Mouse (Mus musculus) bone marrow macrophage, adult 2 months (primary cell): ENCODE measurements around the gene Myl6. TPM values are rescaled to one million over a fixed set of nuclear protein-coding genes. Genes with fewer than 3 reads are reported as not detected.
A peak's percentile ranks its signal among the peaks of the same experiment; 100 is the strongest.

Experiments used
- H3K27ac ChIP-seq: 2 replicates; pipeline ENCODE4 v1.5.1; 2012; ENCODE audit warnings: low read depth, low read length; ENCODE audit not compliant: insufficient read depth
- H3K4me1 ChIP-seq: 2 replicates; pipeline ENCODE4 v1.6.1; 2012; ENCODE audit warnings: low read length; ENCODE audit not compliant: control insufficient read depth, insufficient read depth
- H3K4me3 ChIP-seq: 2 replicates; pipeline ENCODE4 v1.5.1; 2012; ENCODE audit warnings: mild to moderate bottlenecking, low read length, moderate library complexity; ENCODE audit not compliant: insufficient read depth
- CTCF ChIP-seq: IDR thresholded peaks from 2 replicates; pipeline ENCODE4 v1.5.1; 2012; ENCODE audit warnings: low read depth, mild to moderate bottlenecking, low read length, moderate library complexity
- POLR2A ChIP-seq: IDR thresholded peaks from 2 replicates; pipeline ENCODE4 v1.6.1; 2012; ENCODE audit warnings: mild to moderate bottlenecking, low read depth, low read length, borderline replicate concordance
- polyA plus RNA-seq: library from polyadenylated mRNA; stranded (reverse); fragments of >200 nt; gene quantifications from 2 replicates; pipeline ENCODE4 v1.2.4, GENCODE M21; 2012; ENCODE audit not compliant: missing spikeins, insufficient read depth, insufficient read length

The Myl6 gene
- polyA plus RNA-seq, 1 experiment = 1,186 TPM

GRCm38 (mm10) chr10:128524732-128525662 is 31.1 kb upstream of the Myl6 start:
- TF ChIP-seq POLR2A = 0 out of 2 replicates have a peak, but pooled peaks have one; percentile 40
- TF ChIP-seq CTCF = no peak; the same call in 1 of the 2 replicates
- peaks cover 32% of the 10 kb centered on the region for H3K4me1 ChIP-seq
- H3K27ac ChIP-seq = peak overlapping the region; percentile 53
- H3K4me3 ChIP-seq = peak overlapping the region; percentile 83

GRCm38 (mm10) chr10:128524111-128524731 is 30.3 kb upstream of the Myl6 start:
- peak overlapping the region; percentile 83 for H3K4me3 ChIP-seq
- TF ChIP-seq CTCF (no peak), POLR2A (no peak)
- H3K27ac ChIP-seq = no peak overlapping the region
- H3K4me1 ChIP-seq = peaks cover 24% of the 10 kb centered on the region

- H3K4me1 ChIP-seq = peaks cover 11% of the 10 kb centered on the region
- no peak for TF ChIP-seq CTCF
- TF ChIP-seq POLR2A = no peak
- H3K27ac ChIP-seq = no peak overlapping the region
- H3K4me3 ChIP-seq = no peak overlapping the region
Observed at GRCm38 (mm10) chr10:128522351-128522750, 28.4 kb upstream of the Myl6 start.

- TF ChIP-seq POLR2A = no peak
- TF ChIP-seq CTCF = no peak
- Histone ChIP-seq H3K27ac (no peak overlapping the region), H3K4me1 (peaks cover 10% of the 10 kb centered on the region), H3K4me3 (no peak overlapping the region)
Observed at GRCm38 (mm10) chr10:128520591-128520990, 26.6 kb upstream of the Myl6 start.

- H3K27ac ChIP-seq = no peak overlapping the region
- peak; percentile 63 for TF ChIP-seq CTCF
- no peak for TF ChIP-seq POLR2A
- no peak overlapping the region for H3K4me3 ChIP-seq
- peaks cover 3% of the 10 kb centered on the region for H3K4me1 ChIP-seq
Observed at GRCm38 (mm10) chr10:128518833-128519232, 24.9 kb upstream of the Myl6 start.

- Histone ChIP-seq H3K4me3 (no peak overlapping the region), H3K4me1 (peaks cover 3% of the 10 kb centered on the region; the same call in 1 of the 2 replicates), H3K27ac (no peak overlapping the region)
- TF ChIP-seq POLR2A (no peak), CTCF (no peak)
Observed at GRCm38 (mm10) chr10:128516677-128517076, 22.7 kb upstream of the Myl6 start.

- TF ChIP-seq POLR2A (no peak), CTCF (no peak)
- H3K4me1 ChIP-seq = peaks cover 3% of the 10 kb centered on the region; the same call in 1 of the 2 replicates
- H3K27ac ChIP-seq = no peak overlapping the region
- H3K4me3 ChIP-seq = no peak overlapping the region
Observed at GRCm38 (mm10) chr10:128516029-128516428, 22.1 kb upstream of the Myl6 start.

GRCm38 (mm10) chr10:128515044-128515443 is 21.1 kb upstream of the Myl6 start:
- H3K27ac ChIP-seq = no peak overlapping the region
- H3K4me3 ChIP-seq = no peak overlapping the region
- TF ChIP-seq CTCF (no peak), POLR2A (no peak)
- H3K4me1 ChIP-seq = peaks cover 3% of the 10 kb centered on the region; the same call in 1 of the 2 replicates

- TF ChIP-seq POLR2A (no peak), CTCF (no peak)
- H3K27ac ChIP-seq = no peak overlapping the region
- H3K4me1 ChIP-seq = no peaks in the 10 kb centered on the region
- H3K4me3 ChIP-seq = no peak overlapping the region
Observed at GRCm38 (mm10) chr10:128511761-128512160, 17.8 kb upstream of the Myl6 start.

- no peak overlapping the region for H3K27ac ChIP-seq
- H3K4me1 ChIP-seq = no peaks in the 10 kb centered on the region
- no peak for TF ChIP-seq POLR2A
- no peak for TF ChIP-seq CTCF
Observed at GRCm38 (mm10) chr10:128511189-128511588, 17.2 kb upstream of the Myl6 start.

More at GRCm38 (mm10) chr10:128511189-128511588, 17.2 kb upstream of the Myl6 start:
- no peak overlapping the region for H3K4me3 ChIP-seq
